In the genomic region with DNA sequence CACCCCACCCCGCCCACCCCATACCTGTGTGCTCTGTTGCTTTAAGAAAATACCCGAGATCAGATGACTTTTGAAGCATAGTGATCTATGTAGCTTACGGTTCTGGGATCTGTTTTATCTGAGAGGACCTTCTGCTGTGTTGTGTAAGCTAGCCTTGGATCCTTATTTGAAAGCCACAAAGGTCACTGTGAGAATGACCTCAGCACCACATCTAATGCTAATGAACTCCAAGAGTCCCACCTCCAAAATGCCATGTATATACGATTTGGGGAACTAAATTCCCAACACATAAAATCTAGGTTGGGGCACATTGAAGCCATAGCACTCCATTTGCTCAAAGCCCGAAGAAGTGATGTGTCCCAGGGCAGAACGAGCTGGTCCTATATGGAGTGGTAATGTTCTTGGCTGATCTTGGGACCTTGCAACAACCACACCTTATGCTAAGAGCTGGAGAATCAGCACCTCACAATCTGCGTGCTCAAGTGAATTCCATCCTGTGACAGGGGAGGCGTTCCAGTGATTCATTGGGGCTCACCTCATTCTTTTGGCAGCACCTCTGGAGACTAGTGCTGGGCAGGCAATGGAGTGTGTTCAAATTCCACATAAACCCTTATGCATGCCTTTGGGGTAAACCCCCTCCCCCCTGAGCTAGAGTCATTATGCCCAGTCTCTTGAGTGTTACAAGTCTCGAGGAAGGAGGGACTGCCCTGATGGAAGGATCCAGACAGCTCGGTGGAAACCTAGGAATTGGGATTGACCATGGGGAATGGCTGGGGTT, we compare ENCODE assay signal across 26 mouse cellular contexts. TPM values are rescaled to one million over a fixed set of nuclear protein-coding genes. Genes with fewer than 3 reads are reported as not detected.
DNase-seq lines count a peak whose midpoint lies in the region; ATAC-seq and TF ChIP-seq lines count a peak whose summit lies in the region.
"Had no signal": no experiment of that assay in that cellular context is flagged by ENCODE, and none has a peak within 500 bp of the region (broad histone marks: within the 10 kb centered on the region; RNA-seq: fewer than 3 reads in every experiment).

No protein-coding gene starts in this region.

- H3K27ac ChIP-seq in liver, adult 2 months (replicated peaks; ENCODE audit: insufficient read depth, low read depth, low read length): no peak overlapping the region
- H3K27ac ChIP-seq in hindbrain, embryonic 16.5 days (ENCODE audit: low read depth, low read length): no peak overlapping the region
- H3K27ac ChIP-seq: embryonic facial prominence, embryonic 12.5 days; forebrain, embryonic 15.5 days; heart, embryonic 10.5 days; hindbrain, embryonic 12.5 days; hindbrain, postnatal 0 days had no signal

- H3K9ac ChIP-seq in liver, adult 2 months (ENCODE audit: low read depth, low read length): no peak overlapping the region
- no peak overlapping the region for H3K9ac ChIP-seq in hindbrain, embryonic 16.5 days (ENCODE audit: low read depth, low read length)
- H3K9ac ChIP-seq: embryonic facial prominence, embryonic 12.5 days; forebrain, embryonic 15.5 days; hindbrain, embryonic 12.5 days had no signal

- TF ChIP-seq CTCF in liver, adult 2 months (IDR thresholded peaks at IDR 0.05; ENCODE audit: low read depth, low read length): no peak
- no peak for TF ChIP-seq CTCF in Patski (IDR thresholded peaks at IDR 0.05)

- no peaks in the 10 kb centered on the region for H3K79me2 ChIP-seq in liver, adult 2 months (ENCODE audit: control insufficient read depth, insufficient read depth, low read length)

- CTCF ChIA-PET in Patski (lab: Charles Lee): interaction anchor here (1.0 to 2.1 kb wide), 6 partner anchors 9 to 44 kb away, joined by 4 to 8 read pairs (median 5); partner anchors contain the start of genes Hjurp and Trpm8

- H3K4me1 ChIP-seq in liver, adult 2 months (ENCODE audit: control insufficient read depth, insufficient read depth, low read length): peaks cover 30% of the 10 kb centered on the region
- no peaks in the 10 kb centered on the region for H3K4me1 ChIP-seq in hindbrain, embryonic 16.5 days (ENCODE audit: control insufficient read depth, insufficient read depth, low read depth, low read length)
- H3K4me1 ChIP-seq: embryonic facial prominence, embryonic 12.5 days; forebrain, embryonic 15.5 days; hindbrain, embryonic 12.5 days had no signal

- 67% methylated on average over 10 of the region's 10 CpGs for WGBS in liver, adult 2 months
- 80% methylated on average over 10 of the region's 10 CpGs for WGBS in hindbrain, embryonic 16.5 days

- TF ChIP-seq POLR2A in liver, adult 2 months (IDR thresholded peaks at IDR 0.05; ENCODE audit: extremely low read depth, insufficient read depth, low read length): no peak

- H3K27me3 ChIP-seq in liver, adult 2 months (ENCODE audit: control insufficient read depth, insufficient read depth, low read length): no peaks in the 10 kb centered on the region
- no peaks in the 10 kb centered on the region for H3K27me3 ChIP-seq in Patski
- no peaks in the 10 kb centered on the region for H3K27me3 ChIP-seq in hindbrain, embryonic 16.5 days (replicated peaks; ENCODE audit: control insufficient read depth, insufficient read depth, low read length)
- H3K27me3 ChIP-seq: embryonic facial prominence, embryonic 12.5 days; forebrain, embryonic 15.5 days; hindbrain, embryonic 12.5 days had no signal

- no peak overlapping the region for H3K4me3 ChIP-seq in liver, adult 2 months (ENCODE audit: insufficient read depth, low read depth, low read length)
- no peak overlapping the region for H3K4me3 ChIP-seq in hindbrain, embryonic 16.5 days (ENCODE audit: low read length)
- H3K4me3 ChIP-seq: embryonic facial prominence, embryonic 12.5 days; forebrain, embryonic 15.5 days; heart, embryonic 10.5 days; hindbrain, embryonic 12.5 days had no signal

- H3K36me3 ChIP-seq in liver, adult 2 months (ENCODE audit: control insufficient read depth, insufficient read depth, low read length): no peaks in the 10 kb centered on the region
- H3K36me3 ChIP-seq in hindbrain, embryonic 16.5 days (ENCODE audit: control insufficient read depth, insufficient read depth, low read length): peaks cover 8% of the 10 kb centered on the region; the same call in 1 of the 2 replicates

- DNase-seq in adrenal gland, adult 2 months: peak; percentile 22
- no peak for DNase-seq in adrenal gland, postnatal 14 days
- DNase-seq in liver, adult 2 months (ENCODE audit: extremely low read depth, low read depth, low spot score): peak; percentile 88
- DNase-seq in liver (no peak), 3T3-L1 (ENCODE audit: low read depth, low spot score) (peak; percentile 49), Patski (ENCODE audit: low read depth, low spot score) (peak; percentile 71)
- DNase-seq: adrenal gland, postnatal 36 days; cerebellum, adult 8-10 months; gastrocnemius, postnatal 25 days; heart, postnatal 10 days; heart, postnatal 4 days had no signal

- H3K9me3 ChIP-seq in hindbrain, embryonic 16.5 days (ENCODE audit: control insufficient read depth, low read length): peaks cover 42% of the 10 kb centered on the region

- in situ Hi-C loops in Patski (cut with MboI; ENCODE audit: low pct_unique_long_range_greater_than_20kb): no loop called here

- ATAC-seq in Patski: peak; percentile 18
- ATAC-seq in hindbrain, embryonic 16.5 days: no peak
- ATAC-seq: activated CD4-positive, CD25-positive, alpha-beta regulatory T cell, adult 4 months; forebrain, embryonic 15.5 days; hindbrain, postnatal 0 days had no signal

- no peak overlapping the region for H3K4me2 ChIP-seq in hindbrain, embryonic 16.5 days (ENCODE audit: low read length)
- H3K4me2 ChIP-seq: embryonic facial prominence, embryonic 12.5 days; forebrain, embryonic 15.5 days; hindbrain, embryonic 12.5 days had no signal

- POLR2A ChIA-PET in Patski (lab: Charles Lee): interaction anchor here (1.2 to 1.6 kb wide), 2 partner anchors 9 to 21 kb away, joined by 3 to 4 read pairs; partner anchors contain the start of genes Hjurp and Trpm8

RNA-seq across cellular contexts. Expression of gene Hjurp, which starts 20.4 kb away (rescaled TPM):
- 10 to 100 TPM; 24.7 to 25.5 TPM for total RNA-seq in adrenal gland, adult 2 months (2021)
- 13.6 and 17.5 TPM in 2 replicates for polyA plus RNA-seq in adrenal gland, adult 2 months (2012; rRNA removed)
- 57.7 and 64.9 TPM in 2 replicates for total RNA-seq in adrenal gland, postnatal 14 days (2021)
- total RNA-seq in liver, adult 2 months (2014; rRNA removed): 78.7 and 90.1 TPM in 2 replicates
- 31.4 and 32.8 TPM in 2 replicates for polyA plus RNA-seq in liver, adult 2 months (2012; rRNA removed)
- polyA plus RNA-seq in Patski (2021): 56.0 TPM
- 66.4 and 80.3 TPM in 2 replicates for polyA plus RNA-seq in hindbrain, embryonic 16.5 days (2015; fragmentation: Nextera tagmentation; extraction: Ambion mirVana)

RNA-seq across cellular contexts. Expression of gene Trpm8, which starts 20.4 kb away (rescaled TPM):
- not detected for total RNA-seq in adrenal gland, adult 2 months (2021)
- not detected in 2 replicates for polyA plus RNA-seq in adrenal gland, adult 2 months (2012; rRNA removed)
- total RNA-seq in adrenal gland, postnatal 14 days (2021): not detected in 2 replicates
- total RNA-seq in liver, adult 2 months (2014; rRNA removed): under 0.01 TPM in 2 replicates
- polyA plus RNA-seq in liver, adult 2 months (2012; rRNA removed): 0.01 and 0.02 TPM in 2 replicates
- polyA plus RNA-seq in Patski (2021): 0.01 TPM
- 0.10 and 0.14 TPM in 2 replicates for polyA plus RNA-seq in hindbrain, embryonic 16.5 days (2015; fragmentation: Nextera tagmentation; extraction: Ambion mirVana)
- total RNA-seq: adrenal gland, adult 18-20 months; adrenal gland, postnatal 36 days; CH12.LX; gastrocnemius, adult 18-20 months; gastrocnemius, postnatal 25 days; granulocyte monocyte progenitor cell, adult 5-6 weeks; heart, postnatal 10 days; heart, postnatal 4 days had no signal
- polyA plus RNA-seq: activated CD4-positive, CD25-positive, alpha-beta regulatory T cell, adult 4 months; embryonic facial prominence, embryonic 12.5 days; forebrain, embryonic 11.5 days; hindbrain, embryonic 12.5 days; intestine, embryonic 14.5 days had no signal

RNA-seq across cellular contexts. Expression of gene Mroh2a, which starts 30.3 kb away (rescaled TPM):
- total RNA-seq in adrenal gland, adult 2 months (2021): under 1 TPM in 1 of 2 experiments, not detected in 1; 0.10 TPM
- polyA plus RNA-seq in adrenal gland, adult 2 months (2012; rRNA removed): 0.03 and 0.17 TPM in 2 replicates
- 0.04 and 0.26 TPM in 2 replicates for total RNA-seq in adrenal gland, postnatal 14 days (2021)
- 0.27 and 1.0 TPM in 2 replicates for total RNA-seq in liver, adult 2 months (2014; rRNA removed)
- polyA plus RNA-seq in liver, adult 2 months (2012; rRNA removed): 0.77 and 0.82 TPM in 2 replicates
- 2.3 TPM for polyA plus RNA-seq in Patski (2021)
- 0.45 and 0.54 TPM in 2 replicates for polyA plus RNA-seq in hindbrain, embryonic 16.5 days (2015; fragmentation: Nextera tagmentation; extraction: Ambion mirVana)
- total RNA-seq: gastrocnemius, adult 18-20 months; gastrocnemius, postnatal 25 days had no signal
- polyA plus RNA-seq: cortical plate, adult 2 months had no signal

RNA-seq across cellular contexts. Expression of gene Ugt1a1, which starts 45.3 kb away (rescaled TPM):
- total RNA-seq in adrenal gland, adult 2 months (2021): 10 to 100 TPM in 1 of 2 experiments, not detected in 1; 53.5 TPM
- 4.0 and 9.7 TPM in 2 replicates for polyA plus RNA-seq in adrenal gland, adult 2 months (2012; rRNA removed)
- 11.5 and 47.2 TPM in 2 replicates for total RNA-seq in adrenal gland, postnatal 14 days (2021)
- total RNA-seq in liver, adult 2 months (2014; rRNA removed): 662 and 719 TPM in 2 replicates
- polyA plus RNA-seq in liver, adult 2 months (2012; rRNA removed): 408 and 574 TPM in 2 replicates
- 0.98 TPM for polyA plus RNA-seq in Patski (2021)
- polyA plus RNA-seq in hindbrain, embryonic 16.5 days (2015; fragmentation: Nextera tagmentation; extraction: Ambion mirVana): not detected in 2 replicates
- total RNA-seq: CH12.LX; heart, postnatal 10 days; heart, postnatal 4 days had no signal
- polyA plus RNA-seq: activated CD4-positive, CD25-positive, alpha-beta regulatory T cell, adult 4 months; embryonic facial prominence, embryonic 12.5 days; forebrain, embryonic 11.5 days; forebrain, embryonic 15.5 days; heart, embryonic 10.5 days; heart, embryonic 14.5 days; hindbrain, embryonic 12.5 days had no signal

RNA-seq across cellular contexts. Expression of gene Dnajb3, which starts 51.5 kb away (rescaled TPM):
- total RNA-seq in adrenal gland, adult 2 months (2021): 1 to 10 TPM; 1.8 to 3.7 TPM
- 3.1 and 3.9 TPM in 2 replicates for polyA plus RNA-seq in adrenal gland, adult 2 months (2012; rRNA removed)
- 2.6 and 2.8 TPM in 2 replicates for total RNA-seq in adrenal gland, postnatal 14 days (2021)
- not detected in 2 replicates for total RNA-seq in liver, adult 2 months (2014; rRNA removed)
- polyA plus RNA-seq in liver, adult 2 months (2012; rRNA removed): 0.17 TPM in 1 of 2 replicates, not detected in the other
- not detected for polyA plus RNA-seq in Patski (2021)
- 11.6 and 12.1 TPM in 2 replicates for polyA plus RNA-seq in hindbrain, embryonic 16.5 days (2015; fragmentation: Nextera tagmentation; extraction: Ambion mirVana)
- total RNA-seq: CH12.LX; gastrocnemius, adult 18-20 months; granulocyte monocyte progenitor cell, adult 5-6 weeks had no signal

Comparison
In these comparisons a context has a peak if more than half of its experiments do, and no peak if none do; other contexts are left out.
1. DNase-seq: peak in adrenal gland, adult 2 months (single experiment), liver, adult 2 months (single experiment), 3T3-L1 (single experiment) and Patski (single experiment); none in adrenal gland, postnatal 14 days (single experiment) and liver (single experiment).